Mouse (Mus musculus) liver, embryonic 16.5 days (tissue): ENCODE data around the gene Tars2. TPM values are rescaled to one million over a fixed set of nuclear protein-coding genes. Genes with fewer than 3 reads are reported as not detected.
A peak's percentile ranks its signal among the peaks of the same experiment; 100 is the strongest.

Experiments
- ATAC-seq: fragments of 200-750 bp; cut with Nextera tagmentation; 2 replicates; pipeline ENCODE4 v1.8.0; 2017; ENCODE audit warnings: low read depth, mild to moderate bottlenecking, moderate number of reproducible peaks, moderate library complexity
- H3K27ac ChIP-seq: fragments of 300-500 bp; sonication (generic); 2 replicates; pipeline ENCODE4 v1.5.1; 2014; ENCODE audit warnings: mild to moderate bottlenecking, low read length
- H3K27me3 ChIP-seq: fragments of 300-500 bp; sonication (generic); 2 replicates; pipeline ENCODE4 v1.6.1; 2014; ENCODE audit warnings: low read depth, low read length, mixed read lengths; ENCODE audit not compliant: control insufficient read depth, insufficient read depth
- H3K36me3 ChIP-seq: fragments of 300-500 bp; sonication (generic); 2 replicates; pipeline ENCODE4 v1.6.1; 2014; ENCODE audit warnings: mild to moderate bottlenecking; ENCODE audit not compliant: control insufficient read depth, insufficient read depth
- H3K4me1 ChIP-seq: fragments of 300-500 bp; sonication (generic); 2 replicates; pipeline ENCODE4 v1.6.1; 2014; ENCODE audit warnings: low read depth, low read length, mixed read lengths; ENCODE audit not compliant: control insufficient read depth
- H3K4me2 ChIP-seq: fragments of 300-500 bp; sonication (generic); 2 replicates; pipeline ENCODE4 v1.6.1; 2014; ENCODE audit warnings: low read depth, low read length, mixed read lengths
- H3K4me3 ChIP-seq: fragments of 300-500 bp; sonication (generic); 2 replicates; pipeline ENCODE4 v1.5.1; 2014; ENCODE audit warnings: low read depth, mild to moderate bottlenecking, low read length
- H3K9ac ChIP-seq: fragments of 300-500 bp; sonication (generic); 2 replicates; pipeline ENCODE4 v1.6.1; 2014; ENCODE audit warnings: low read depth, low read length
- H3K9me3 ChIP-seq: fragments of 300-500 bp; sonication (generic); replicated peaks from 2 replicates; pipeline ENCODE4 v1.6.1; 2016; ENCODE audit warnings: low read length; ENCODE audit not compliant: control insufficient read depth
- WGBS: fragments of 180-500 bp; shearing (Covaris S2); extraction: QIAGEN DNeasy Blood & Tissue Kit; methylation state at CpG from one replicate; pipeline ENCODE4 v1.1.7; 2014; ENCODE audit not compliant: insufficient replicate concordance; 5-methylcytosine and 5-hydroxymethylcytosine counted together
- polyA plus RNA-seq: library from polyadenylated mRNA; unstranded; fragments of >200 nt; fragmentation: Nextera tagmentation; extraction: Ambion mirVana; gene quantifications from 2 replicates; pipeline ENCODE4 v1.2.1, GENCODE M21; 2015

The Tars2 gene
- polyA plus RNA-seq, 1 experiment from 2014 or later: 33.9 TPM

DNA sequence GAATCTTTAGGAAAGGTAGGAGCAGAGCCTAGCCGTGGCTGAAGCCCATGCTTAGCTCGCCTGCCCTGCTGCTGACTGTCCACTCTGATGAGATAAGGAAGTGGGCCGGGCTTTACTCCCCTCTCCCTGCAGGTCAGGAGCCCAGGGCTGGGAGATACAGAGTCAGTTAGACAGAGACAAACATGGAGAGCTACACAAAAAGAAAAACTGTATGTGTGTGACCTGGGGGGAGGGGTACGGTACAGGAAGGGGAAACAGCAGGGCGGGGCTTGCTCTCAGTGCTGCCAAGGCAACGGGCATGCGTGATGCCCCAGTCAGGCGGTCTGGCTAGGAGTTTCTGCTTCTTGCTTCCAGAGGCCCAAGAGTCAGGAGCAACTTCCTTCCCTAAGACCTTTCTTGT is 19.6 kb downstream of the Tars2 start:
- peaks cover 7% of the 10 kb centered on the region for H3K4me1 ChIP-seq
- 0 out of 2 replicates have a peak overlapping the region, but pooled peaks have one; percentile 41 for H3K27ac ChIP-seq
- H3K4me3 ChIP-seq: no peak overlapping the region
- H3K9ac ChIP-seq: no peak overlapping the region
- H3K9me3 ChIP-seq: no peaks in the 10 kb centered on the region
- H3K4me2 ChIP-seq: no peak overlapping the region
- peaks cover 6% of the 10 kb centered on the region; the same call in 1 of the 2 replicates for H3K36me3 ChIP-seq
- no peaks in the 10 kb centered on the region for H3K27me3 ChIP-seq
- WGBS: 19% methylated on average over 8 of the region's 8 CpGs
- peak; percentile 58 for ATAC-seq

DNA sequence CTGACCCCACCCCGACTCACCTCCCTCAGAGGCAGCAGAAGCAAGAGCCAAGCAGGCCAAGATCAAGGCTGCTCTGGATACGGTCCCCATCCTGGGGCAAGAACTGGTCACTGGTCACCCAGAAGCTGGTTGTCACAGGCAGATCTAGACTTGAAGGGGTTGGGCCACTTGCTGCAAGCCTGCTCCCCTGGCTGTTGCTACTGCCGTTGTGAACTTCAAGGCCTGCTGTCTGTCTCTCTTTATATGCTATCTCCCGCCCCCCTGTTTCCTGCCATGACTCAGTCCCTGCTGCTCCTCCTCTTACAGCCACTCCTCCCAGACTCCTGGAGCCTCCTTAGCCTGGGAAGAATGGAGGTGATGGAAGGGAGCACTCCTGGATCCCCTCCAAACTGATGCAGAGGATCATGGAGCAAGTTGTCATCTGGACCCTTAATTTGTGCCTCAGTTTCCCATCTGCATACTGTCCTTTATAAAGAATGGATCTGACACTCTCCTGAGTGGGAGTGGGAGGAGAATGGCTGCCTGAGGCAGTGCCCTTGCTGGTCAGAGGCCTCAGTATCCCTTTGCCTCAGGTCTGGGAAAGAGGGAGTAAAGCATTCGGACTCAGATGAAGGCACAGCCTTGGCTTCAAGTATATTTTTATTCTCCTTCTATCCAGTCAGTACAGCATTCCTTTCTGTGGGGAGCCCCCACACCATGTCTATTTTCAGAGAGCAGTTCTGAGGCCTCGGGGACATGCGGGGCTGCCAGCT is 20.5 kb downstream of the Tars2 start, which contains the start of gene Ecm1:
Ecm1 (minus strand) TSS at position 217 of the 752 bp plus-strand sequence.
- Histone ChIP-seq H3K36me3 (peaks cover 4% of the 10 kb centered on the region; the same call in 1 of the 2 replicates), H3K27me3 (no peaks in the 10 kb centered on the region), H3K27ac (peak within 1 kb of the TSS; percentile 41), H3K4me3 (no peak within 1 kb of the TSS), H3K4me2 (no peak within 1 kb of the TSS), H3K4me1 (peaks cover 14% of the 10 kb centered on the region), H3K9ac (no peak within 1 kb of the TSS), H3K9me3 (no peaks in the 10 kb centered on the region)
- ATAC-seq: peak; percentile 20; the same call in 1 of the 2 replicates
- 54% methylated on average over 7 of the region's 7 CpGs for WGBS

DNA sequence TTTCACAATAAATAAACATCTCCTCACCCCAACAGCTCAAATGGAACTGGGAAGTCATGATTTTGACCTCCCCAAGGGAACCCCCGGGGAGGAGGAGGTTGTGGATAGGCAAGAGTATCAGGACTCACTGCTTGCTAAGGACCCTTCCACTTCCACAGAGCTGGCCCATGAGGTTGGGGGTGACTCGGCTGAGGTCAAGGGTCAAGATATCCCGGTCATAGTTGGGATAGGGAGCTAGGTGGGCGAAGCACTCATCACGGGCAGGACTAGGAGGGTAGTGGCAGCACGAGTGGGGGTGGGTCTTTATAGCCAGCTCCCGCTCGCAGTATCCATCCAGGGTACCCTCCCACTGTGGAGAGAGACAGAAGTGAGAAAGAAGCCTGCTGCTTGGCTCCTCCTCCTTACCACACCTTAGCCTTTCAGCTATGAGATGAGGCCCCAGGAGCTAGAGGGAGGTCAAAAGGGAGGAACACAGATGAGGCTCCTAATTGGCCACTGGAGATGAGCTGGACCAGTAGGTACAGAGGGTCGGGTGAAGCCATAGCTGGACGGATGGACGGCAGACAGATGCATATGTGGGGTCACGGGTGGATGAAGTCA is 24.8 kb downstream of the Tars2 start:
- H3K36me3 ChIP-seq: no peaks in the 10 kb centered on the region
- H3K9ac ChIP-seq: no peak overlapping the region
- no peak for ATAC-seq
- H3K9me3 ChIP-seq: no peaks in the 10 kb centered on the region
- WGBS: 79% methylated on average over 12 of the region's 12 CpGs
- H3K4me1 ChIP-seq: peaks cover 29% of the 10 kb centered on the region
- H3K4me2 ChIP-seq: no peak overlapping the region
- no peak overlapping the region for H3K4me3 ChIP-seq
- H3K27ac ChIP-seq: no peak overlapping the region
- no peaks in the 10 kb centered on the region for H3K27me3 ChIP-seq

GRCm38 (mm10) chr3:95734092-95734702 is 25.8 kb downstream of the Tars2 start:
- Histone ChIP-seq H3K4me1 (peaks cover 29% of the 10 kb centered on the region), H3K27me3 (no peaks in the 10 kb centered on the region), H3K27ac (no peak overlapping the region), H3K4me2 (no peak overlapping the region), H3K9ac (no peak overlapping the region), H3K4me3 (no peak overlapping the region), H3K9me3 (no peaks in the 10 kb centered on the region), H3K36me3 (no peaks in the 10 kb centered on the region)
- ATAC-seq: no peak
- 38% methylated on average over 13 of the region's 13 CpGs for WGBS

- 0 out of 2 replicates have a peak, but pooled peaks have one; percentile 44 for ATAC-seq
- no peak overlapping the region for H3K4me2 ChIP-seq
- no peak overlapping the region for H3K27ac ChIP-seq
Observed at GRCm38 (mm10) chr3:95732744-95733521, 27.1 kb downstream of the Tars2 start.

DNA sequence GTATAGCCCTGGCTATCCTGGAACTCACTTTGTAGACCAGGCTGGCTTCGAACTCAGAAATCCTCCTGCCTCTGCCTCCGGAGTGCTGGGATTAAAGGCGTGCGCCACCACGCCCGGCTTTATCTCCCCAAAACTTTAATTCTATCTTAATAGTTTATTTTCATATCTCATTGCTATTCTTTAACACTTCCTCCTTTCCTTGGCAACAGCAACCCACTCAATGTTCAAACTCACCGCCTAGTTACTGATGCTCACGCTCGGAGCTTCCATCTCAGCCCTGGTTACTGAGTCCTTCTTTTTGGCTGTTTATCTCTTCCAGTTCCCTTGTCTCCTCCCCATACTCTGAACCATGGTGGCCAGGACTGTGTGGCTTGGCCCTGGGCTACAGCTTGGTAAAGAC is 27.7 kb downstream of the Tars2 start:
- peaks cover 29% of the 10 kb centered on the region for H3K4me1 ChIP-seq
- H3K27ac ChIP-seq: no peak overlapping the region
- no peak overlapping the region for H3K4me2 ChIP-seq
- H3K27me3 ChIP-seq: no peaks in the 10 kb centered on the region
- ATAC-seq: no peak
- no peaks in the 10 kb centered on the region for H3K9me3 ChIP-seq
- H3K36me3 ChIP-seq: no peaks in the 10 kb centered on the region
- H3K4me3 ChIP-seq: no peak overlapping the region
- no peak overlapping the region for H3K9ac ChIP-seq
- 82% methylated on average over 9 of the region's 9 CpGs for WGBS

More at GRCm38 (mm10) chr3:95732744-95733521, 27.1 kb downstream of the Tars2 start:
- Histone ChIP-seq H3K4me3 (no peak overlapping the region), H3K9ac (no peak overlapping the region), H3K36me3 (no peaks in the 10 kb centered on the region), H3K4me1 (peaks cover 29% of the 10 kb centered on the region), H3K27me3 (no peaks in the 10 kb centered on the region), H3K9me3 (no peaks in the 10 kb centered on the region)
- 58% methylated on average over 11 of the region's 11 CpGs for WGBS

GRCm38 (mm10) chr3:95731802-95732201 is 28.2 kb downstream of the Tars2 start:
- Histone ChIP-seq H3K4me1 (peaks cover 29% of the 10 kb centered on the region), H3K36me3 (no peaks in the 10 kb centered on the region), H3K4me2 (no peak overlapping the region), H3K4me3 (no peak overlapping the region), H3K27me3 (no peaks in the 10 kb centered on the region), H3K9ac (no peak overlapping the region), H3K9me3 (no peaks in the 10 kb centered on the region), H3K27ac (no peak overlapping the region)
- WGBS: 74% methylated on average over 4 of the region's 4 CpGs
- ATAC-seq: no peak

DNA sequence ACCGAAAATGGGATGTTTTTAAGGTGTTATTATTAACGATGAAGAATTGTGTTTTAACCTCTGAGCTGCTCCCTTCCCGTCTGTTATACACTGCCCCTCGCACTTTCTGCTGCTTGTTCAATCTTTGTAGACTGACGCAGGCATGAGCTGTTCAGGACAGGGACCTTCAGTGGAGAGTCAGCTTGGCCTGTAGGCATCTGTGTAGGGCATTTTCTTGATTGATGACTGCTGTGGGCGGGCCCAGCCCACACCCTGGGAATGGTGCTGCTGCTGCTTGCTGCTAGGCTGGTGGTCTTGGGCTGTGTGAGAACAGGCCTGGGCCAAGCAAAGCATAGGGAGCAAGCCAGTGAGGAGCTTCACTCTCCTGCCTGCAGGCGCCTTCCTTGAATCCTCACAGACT is 29.6 kb downstream of the Tars2 start:
- Histone ChIP-seq H3K4me2 (no peak overlapping the region), H3K9me3 (no peaks in the 10 kb centered on the region), H3K36me3 (no peaks in the 10 kb centered on the region), H3K4me1 (peaks cover 29% of the 10 kb centered on the region), H3K4me3 (no peak overlapping the region), H3K27me3 (no peaks in the 10 kb centered on the region), H3K27ac (no peak overlapping the region), H3K9ac (no peak overlapping the region)
- ATAC-seq: no peak
- 70% methylated on average over 7 of the region's 7 CpGs for WGBS
